Mouse (Mus musculus) kidney, embryonic 15.5 days (tissue): ENCODE results near the gene Cenpe. TPM values are rescaled to one million over a fixed set of nuclear protein-coding genes. Genes with fewer than 3 reads are reported as not detected.

ENCODE experiments used
- ATAC-seq: fragments of 200-750 bp; cut with Nextera tagmentation; replicated peaks from 2 replicates; pipeline ENCODE4 v1.8.0; 2017; ENCODE audit warnings: moderate TSS enrichment; ENCODE audit not compliant: low FRiP score
- H3K27ac ChIP-seq: fragments of 300-500 bp; sonication (generic); 2 replicates; pipeline ENCODE4 v1.5.1; 2015; ENCODE audit warnings: mild to moderate bottlenecking, inconsistent platforms
- H3K27me3 ChIP-seq: fragments of 300-500 bp; sonication (generic); 2 replicates; pipeline ENCODE4 v1.6.1; 2015; ENCODE audit warnings: inconsistent platforms
- H3K36me3 ChIP-seq: fragments of 300-500 bp; sonication (generic); 2 replicates; pipeline ENCODE4 v1.6.1; 2015; ENCODE audit warnings: inconsistent platforms
- H3K4me1 ChIP-seq: fragments of 300-500 bp; sonication (generic); 2 replicates; pipeline ENCODE4 v1.6.1; 2015; ENCODE audit warnings: inconsistent platforms
- H3K4me2 ChIP-seq: fragments of 300-500 bp; sonication (generic); 2 replicates; pipeline ENCODE4 v1.6.1; 2015; ENCODE audit warnings: moderate library complexity, mild to moderate bottlenecking, inconsistent platforms
- H3K4me3 ChIP-seq: fragments of 300-500 bp; sonication (generic); replicated peaks from 2 replicates; pipeline ENCODE4 v1.5.1; 2015; ENCODE audit warnings: mild to moderate bottlenecking, inconsistent platforms
- H3K9ac ChIP-seq: fragments of 300-500 bp; sonication (generic); 2 replicates; pipeline ENCODE4 v1.6.1; 2015; ENCODE audit warnings: mild to moderate bottlenecking, inconsistent platforms
- H3K9me3 ChIP-seq: fragments of 300-500 bp; sonication (generic); replicated peaks from 2 replicates; pipeline ENCODE4 v1.6.1; 2016; ENCODE audit warnings: inconsistent platforms
- WGBS: fragments of 180-500 bp; shearing (Covaris S2); methylation state at CpG from one replicate; pipeline ENCODE4 v1.1.7; 2015; ENCODE audit warnings: mixed read lengths; 5-methylcytosine and 5-hydroxymethylcytosine counted together
- polyA plus RNA-seq: library from polyadenylated mRNA; unstranded; fragments of >200 nt; fragmentation: Nextera tagmentation; extraction: Ambion mirVana; gene quantifications from 2 replicates; pipeline ENCODE4 v1.2.1, GENCODE M21; 2015

Gene Cenpe
- polyA plus RNA-seq, 1 experiment from 2014 or later, result 30.8 TPM

- H3K27ac ChIP-seq, result no peak overlapping the region
- no peaks in the 10 kb centered on the region for H3K9me3 ChIP-seq
- WGBS, result 41% methylated on average over 2 of the region's 2 CpGs
- H3K36me3 ChIP-seq, result no peaks in the 10 kb centered on the region
- no peak overlapping the region for H3K4me2 ChIP-seq
- no peaks in the 10 kb centered on the region for H3K27me3 ChIP-seq
- no peak overlapping the region for H3K4me3 ChIP-seq
- no peak for ATAC-seq
- no peak overlapping the region for H3K9ac ChIP-seq
- H3K4me1 ChIP-seq, result peaks cover 2% of the 10 kb centered on the region
Observed at GRCm38 (mm10) chr3:135312916-135313491, 100.7 kb downstream of the Cenpe start.

GRCm38 (mm10) chr3:135313727-135314126, 101.4 kb downstream of the Cenpe start:
- no peaks in the 10 kb centered on the region for H3K4me1 ChIP-seq
- H3K27ac ChIP-seq, result no peak overlapping the region
- no peak overlapping the region for H3K4me2 ChIP-seq
- no peak for ATAC-seq
- no peaks in the 10 kb centered on the region for H3K27me3 ChIP-seq
- WGBS, result 83% methylated on average over 2 of the region's 2 CpGs
- H3K9me3 ChIP-seq, result no peaks in the 10 kb centered on the region
- no peaks in the 10 kb centered on the region for H3K36me3 ChIP-seq
- H3K4me3 ChIP-seq, result no peak overlapping the region
- no peak overlapping the region for H3K9ac ChIP-seq

GRCm38 (mm10) chr3:135314811-135315210, 102.5 kb downstream of the Cenpe start:
- H3K36me3 ChIP-seq, result no peaks in the 10 kb centered on the region
- 75% methylated on average over 2 of the region's 2 CpGs for WGBS
- H3K9ac ChIP-seq, result no peak overlapping the region
- no peak for ATAC-seq
- no peaks in the 10 kb centered on the region for H3K9me3 ChIP-seq
- H3K4me1 ChIP-seq, result no peaks in the 10 kb centered on the region
- H3K4me2 ChIP-seq, result no peak overlapping the region
- no peak overlapping the region for H3K27ac ChIP-seq
- no peaks in the 10 kb centered on the region for H3K27me3 ChIP-seq
- no peak overlapping the region for H3K4me3 ChIP-seq

- no peak for ATAC-seq
- no peaks in the 10 kb centered on the region for H3K4me1 ChIP-seq
- H3K4me3 ChIP-seq, result no peak overlapping the region
- H3K4me2 ChIP-seq, result no peak overlapping the region
- H3K27me3 ChIP-seq, result no peaks in the 10 kb centered on the region
- 91% methylated on average over 9 of the region's 9 CpGs for WGBS
- no peaks in the 10 kb centered on the region for H3K9me3 ChIP-seq
- no peak overlapping the region for H3K27ac ChIP-seq
- H3K9ac ChIP-seq, result no peak overlapping the region
- no peaks in the 10 kb centered on the region for H3K36me3 ChIP-seq
Observed at GRCm38 (mm10) chr3:135315720-135316425, 103.5 kb downstream of the Cenpe start.

GRCm38 (mm10) chr3:135318331-135318730, 106.0 kb downstream of the Cenpe start:
- Histone ChIP-seq H3K27ac (no peak overlapping the region), H3K36me3 (no peaks in the 10 kb centered on the region), H3K4me1 (no peaks in the 10 kb centered on the region), H3K9me3 (no peaks in the 10 kb centered on the region), H3K4me2 (no peak overlapping the region), H3K4me3 (no peak overlapping the region), H3K27me3 (no peaks in the 10 kb centered on the region), H3K9ac (no peak overlapping the region)
- 84% methylated on average over 11 of the region's 11 CpGs for WGBS
- no peak for ATAC-seq

Other genes with a start within 250 kb of the Cenpe start
- gene Bdh2, start 68.7 kb downstream of the Cenpe start, polyA plus RNA-seq, result 25.5 and 26.8 TPM in 2 replicates
- gene Slc9b2, start 95.2 kb downstream of the Cenpe start, polyA plus RNA-seq, result 2.5 and 6.3 TPM in 2 replicates
- 0.42 TPM in 1 of 2 replicates, not detected in the other for gene Slc9b1, start 135.5 kb downstream of the Cenpe start, polyA plus RNA-seq
- gene Cisd2, start 211.4 kb downstream of the Cenpe start, polyA plus RNA-seq, result 68.8 and 77.6 TPM in 2 replicates
- gene Ube2d3, start 225.6 kb downstream of the Cenpe start, polyA plus RNA-seq, result 512 and 532 TPM in 2 replicates